Comparison of ENCODE assay signal across 9 mouse cellular contexts in genomic region chr19:53697376-53698126, GRCm38 (mm10). TPM values are rescaled to one million over a fixed set of nuclear protein-coding genes. Genes with fewer than 3 reads are reported as not detected.
A peak's percentile ranks its signal among the peaks of the same experiment; 100 is the strongest.
DNase-seq lines count a peak whose midpoint lies in the region; ATAC-seq and TF ChIP-seq lines count a peak whose summit lies in the region.
"Had no signal": no experiment of that assay in that cellular context is flagged by ENCODE, and none has a peak within 500 bp of the region (broad histone marks: within the 10 kb centered on the region; RNA-seq: fewer than 3 reads in every experiment).

No protein-coding gene starts in this region.

- no peaks in the 10 kb centered on the region for H3K9me3 ChIP-seq in hindbrain, postnatal 0 days (ENCODE audit: low read length)
- H3K9me3 ChIP-seq: megakaryocyte, embryonic 14.5 days had no signal

- no peak overlapping the region for H3K4me3 ChIP-seq in hindbrain, postnatal 0 days (ENCODE audit: low read length)
- H3K4me3 ChIP-seq: megakaryocyte, embryonic 14.5 days had no signal

- peak; percentile 98 for DNase-seq in heart, adult 11 months
- DNase-seq in heart, postnatal 25 days (ENCODE audit: low spot score) = no peak
- DNase-seq in cerebellum, adult 9-11 months = peak; percentile 22
- DNase-seq in gastrocnemius, postnatal 10 days = peak; percentile 33
- DNase-seq in hindbrain, postnatal 0 days (ENCODE audit: low spot score) = peak; percentile 22
- DNase-seq in layer of hippocampus, adult 11-12 months (ENCODE audit: low spot score) = no peak
- no peak for DNase-seq in right cerebral cortex, adult 18-20 months

- H3K27me3 ChIP-seq in hindbrain, postnatal 0 days (ENCODE audit: insufficient read depth, low read length) = no peaks in the 10 kb centered on the region

- WGBS in hindbrain, postnatal 0 days = 34% methylated on average over 24 of the region's 24 CpGs

- no peak overlapping the region for H3K4me2 ChIP-seq in hindbrain, postnatal 0 days (ENCODE audit: low read depth, low read length)

- intact Hi-C loops in heart, postnatal 25 days (cut with DNase I) = no loop called here

- H3K9ac ChIP-seq in hindbrain, postnatal 0 days (replicated peaks; ENCODE audit: low read length) = no peak overlapping the region

- H3K4me1 ChIP-seq in hindbrain, postnatal 0 days (ENCODE audit: insufficient read depth, low read length) = no peaks in the 10 kb centered on the region
- H3K4me1 ChIP-seq: megakaryocyte, embryonic 14.5 days had no signal

- no peak overlapping the region for H3K27ac ChIP-seq in hindbrain, postnatal 0 days

- H3K36me3 ChIP-seq in hindbrain, postnatal 0 days (ENCODE audit: insufficient read depth, low read length) = no peaks in the 10 kb centered on the region

- TF ChIP-seq CTCF in hindbrain, postnatal 0 days (IDR thresholded peaks at IDR 0.05; ENCODE audit: low read depth) = no peak

- ATAC-seq in hindbrain, postnatal 0 days = peak; percentile 63; the same call in 1 of the 2 replicates
- ATAC-seq in inflammation-experienced regulatory T-cells, adult 6 months = no peak

RNA-seq across cellular contexts. Expression of gene Rbm20, which starts 20.4 kb away (rescaled TPM):
- 100 to 1,000 TPM; 203 to 227 TPM for total RNA-seq in heart, postnatal 25 days (2021)
- total RNA-seq in gastrocnemius, postnatal 10 days (2021) = 10 to 100 TPM; 74.3 to 77.4 TPM
- 0.93 and 1.9 TPM in 2 replicates for total RNA-seq in hindbrain, postnatal 0 days (2014; rRNA removed)
- 0.76 and 0.86 TPM in 2 replicates for polyA plus RNA-seq in hindbrain, postnatal 0 days (2015; fragmentation: Nextera tagmentation; extraction: Ambion mirVana)
- polyA plus RNA-seq in inflammation-experienced regulatory T-cells, adult 6 months (2017; shearing (Covaris generic)) = under 1 TPM; 0.15 to 0.20 (median 0.15) TPM

Comparison
In these comparisons a context has a peak if more than half of its experiments do, and no peak if none do; other contexts are left out.
1. DNase-seq: peak in heart, adult 11 months (single experiment), cerebellum, adult 9-11 months (single experiment), gastrocnemius, postnatal 10 days (single experiment) and hindbrain, postnatal 0 days (single experiment); none in heart, postnatal 25 days (single experiment), layer of hippocampus, adult 11-12 months (single experiment) and right cerebral cortex, adult 18-20 months (single experiment).
2. RNA of gene Rbm20, which starts 20.4 kb away (total RNA-seq): 203 to 227 TPM in heart, postnatal 25 days and 74.3 to 77.4 TPM in gastrocnemius, postnatal 10 days; 0.93 to 1.9 TPM in hindbrain, postnatal 0 days; every median in the first group is over 10 times any median in the second.